Mouse (Mus musculus) CD4-positive, CD25-positive, alpha-beta regulatory T cell, adult 2 months (primary cell): ENCODE measurements around the gene Pycard.

Experiments used
- DNase-seq: peaks from one replicate; pipeline ENCODE4 v3.0.0-alpha.2; 2012; ENCODE audit warnings: low read depth, low spot score

The Pycard gene

GRCm38 (mm10) chr7:128003688-128004087 lies 10.0 kb upstream of the Pycard start, which contains the start of gene Trim72:
TSS of gene Trim72 (plus strand) at chr7:128003949.
- no peak for DNase-seq

GRCm38 (mm10) chr7:128003098-128003497 lies 9.4 kb upstream of the Pycard start:
- DNase-seq: no peak

GRCm38 (mm10) chr7:128000068-128000950 lies 6.6 kb upstream of the Pycard start:
- DNase-seq: no peak

- no peak for DNase-seq
These were observed 5.8 kb upstream of the Pycard start for GRCm38 (mm10) chr7:127999436-127999835.

- no peak for DNase-seq
These were observed 953 bp downstream of the Pycard start for GRCm38 (mm10) chr7:127992488-127993340.

- peak; percentile 86 for DNase-seq
These were observed 1.8 kb downstream of the Pycard start for GRCm38 (mm10) chr7:127991643-127992487.

- DNase-seq: no peak
These were observed 4.8 kb downstream of the Pycard start for GRCm38 (mm10) chr7:127988904-127989303.

- no peak for DNase-seq
These were observed 13.1 kb downstream of the Pycard start for GRCm38 (mm10) chr7:127980606-127981005.

GRCm38 (mm10) chr7:127978856-127979255 lies 14.8 kb downstream of the Pycard start:
- no peak for DNase-seq

GRCm38 (mm10) chr7:127974413-127974930 lies 19.2 kb downstream of the Pycard start:
- no peak for DNase-seq

GRCm38 (mm10) chr7:127967922-127968828 lies 25.5 kb downstream of the Pycard start:
- peak; percentile 74 for DNase-seq

GRCm38 (mm10) chr7:127967004-127967921 lies 26.4 kb downstream of the Pycard start, which contains the start of gene Fus:
TSS of gene Fus (plus strand) at chr7:127967457.
- peak; percentile 96 for DNase-seq

GRCm38 (mm10) chr7:127966371-127966918 lies 27.2 kb downstream of the Pycard start:
- DNase-seq: peak; percentile 38

- no peak for DNase-seq
These were observed 34.3 kb downstream of the Pycard start for GRCm38 (mm10) chr7:127959364-127959763.

GRCm38 (mm10) chr7:127952864-127953581 lies 40.6 kb downstream of the Pycard start:
- peak; percentile 50 for DNase-seq

GRCm38 (mm10) chr7:127946470-127947023 lies 47.1 kb downstream of the Pycard start, which contains the start of gene Prss36:
TSS of gene Prss36 (minus strand) at chr7:127946725.
- DNase-seq: no peak

GRCm38 (mm10) chr7:127944614-127945013 lies 49.1 kb downstream of the Pycard start:
- no peak for DNase-seq

GRCm38 (mm10) chr7:127942097-127942496 lies 51.6 kb downstream of the Pycard start:
- DNase-seq: peak; percentile 59
